Comparison of ENCODE assay signal across 8 mouse cellular contexts in the genomic region with DNA sequence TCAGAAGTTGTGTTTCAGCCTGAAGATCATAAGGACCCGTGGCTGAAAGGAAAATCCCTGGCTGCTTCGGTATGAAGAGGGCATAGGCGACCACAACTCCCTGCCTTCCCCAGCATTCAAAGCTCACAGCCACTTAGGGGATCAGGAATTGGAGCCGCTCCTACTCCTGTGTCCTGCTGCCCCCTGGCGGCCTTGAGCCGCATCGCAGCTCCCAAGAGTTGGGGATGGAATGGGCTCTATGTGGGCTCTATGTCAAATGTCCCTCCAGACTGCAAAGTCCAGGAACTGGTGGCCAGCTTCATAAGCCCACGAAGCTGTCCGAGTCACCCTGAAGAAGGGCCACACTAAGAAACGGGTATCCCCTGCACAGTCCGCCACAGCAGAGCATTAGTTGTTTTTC. TPM values are rescaled to one million over a fixed set of nuclear protein-coding genes. Genes with fewer than 3 reads are reported as not detected.
DNase-seq lines count a peak whose midpoint lies in the region; ATAC-seq and TF ChIP-seq lines count a peak whose summit lies in the region.

No protein-coding gene starts in this region.

- peak; percentile 93 to 94 for DNase-seq in B cell, adult 2 months
- DNase-seq in adrenal gland, postnatal 4 days (ENCODE audit: low spot score in 2 of 2) = peak; percentile 78 to 82
- DNase-seq in embryonic facial prominence, embryonic 14.5 days (ENCODE audit: low spot score) = peak; percentile 65
- DNase-seq in heart, embryonic 10.5 days (ENCODE audit: low spot score) = peak; percentile 89
- peak; percentile 88 for DNase-seq in kidney, postnatal 0 days (ENCODE audit: low spot score)
- peak; percentile 65 for DNase-seq in liver, embryonic 13.5 days
- DNase-seq in natural killer cell, adult 2 months (ENCODE audit: low spot score in 2 of 2) = peak; percentile 76 to 85
- DNase-seq in spleen, postnatal 4 days (ENCODE audit: low spot score in 2 of 2) = peak; percentile 81 to 96

- ATAC-seq in embryonic facial prominence, embryonic 14.5 days (ENCODE audit: low read depth) = peak; percentile 68; the same call in 1 of the 2 replicates
- ATAC-seq in kidney, postnatal 0 days (replicated peaks; ENCODE audit: low FRiP score, low read depth) = peak; percentile 72; the same call in 1 of the 2 replicates
- peak; percentile 61 for ATAC-seq in liver, embryonic 13.5 days (ENCODE audit: low read depth)

- H3K4me1 ChIP-seq in embryonic facial prominence, embryonic 14.5 days (ENCODE audit: control insufficient read depth, insufficient read depth, low read length) = no peaks in the 10 kb centered on the region
- no peaks in the 10 kb centered on the region for H3K4me1 ChIP-seq in heart, embryonic 10.5 days
- H3K4me1 ChIP-seq in kidney, postnatal 0 days (replicated peaks; ENCODE audit: insufficient read depth, low read length) = no peaks in the 10 kb centered on the region
- H3K4me1 ChIP-seq in liver, embryonic 13.5 days (replicated peaks) = no peaks in the 10 kb centered on the region

- H3K27me3 ChIP-seq in embryonic facial prominence, embryonic 14.5 days (replicated peaks; ENCODE audit: control insufficient read depth, insufficient read depth, low read length) = peaks cover 10% of the 10 kb centered on the region
- H3K27me3 ChIP-seq in heart, embryonic 10.5 days (ENCODE audit: insufficient read depth, poor library complexity, severe bottlenecking) = peaks cover 43% of the 10 kb centered on the region
- no peaks in the 10 kb centered on the region; the same call in 1 of the 2 replicates for H3K27me3 ChIP-seq in kidney, postnatal 0 days (ENCODE audit: insufficient read depth, low read length)
- peaks cover 29% of the 10 kb centered on the region for H3K27me3 ChIP-seq in liver, embryonic 13.5 days

- H3K4me3 ChIP-seq in embryonic facial prominence, embryonic 14.5 days (ENCODE audit: low read depth, low read length) = no peak overlapping the region
- no peak overlapping the region for H3K4me3 ChIP-seq in heart, embryonic 10.5 days
- H3K4me3 ChIP-seq in kidney, postnatal 0 days (replicated peaks; ENCODE audit: low read depth, low read length) = no peak overlapping the region
- H3K4me3 ChIP-seq in liver, embryonic 13.5 days (replicated peaks) = no peak overlapping the region

- H3K4me2 ChIP-seq in embryonic facial prominence, embryonic 14.5 days (ENCODE audit: low read depth, low read length) = no peak overlapping the region
- H3K4me2 ChIP-seq in kidney, postnatal 0 days (ENCODE audit: low read length) = no peak overlapping the region
- H3K4me2 ChIP-seq in liver, embryonic 13.5 days = no peak overlapping the region

- H3K27ac ChIP-seq in embryonic facial prominence, embryonic 14.5 days (replicated peaks; ENCODE audit: low read depth, low read length) = no peak overlapping the region
- no peak overlapping the region for H3K27ac ChIP-seq in heart, embryonic 10.5 days
- no peak overlapping the region for H3K27ac ChIP-seq in kidney, postnatal 0 days
- H3K27ac ChIP-seq in liver, embryonic 13.5 days = no peak overlapping the region

- WGBS in embryonic facial prominence, embryonic 14.5 days = 4% methylated on average over 10 of the region's 11 CpGs
- 4% methylated on average over 11 of the region's 11 CpGs for WGBS in heart, embryonic 10.5 days
- WGBS in kidney, postnatal 0 days = 5% methylated on average over 11 of the region's 11 CpGs
- 2% methylated on average over 11 of the region's 11 CpGs for WGBS in liver, embryonic 13.5 days (ENCODE audit: insufficient replicate concordance)

- H3K36me3 ChIP-seq in embryonic facial prominence, embryonic 14.5 days (ENCODE audit: control insufficient read depth, insufficient read depth, low read length) = no peaks in the 10 kb centered on the region
- no peaks in the 10 kb centered on the region for H3K36me3 ChIP-seq in heart, embryonic 10.5 days
- no peaks in the 10 kb centered on the region for H3K36me3 ChIP-seq in kidney, postnatal 0 days (ENCODE audit: insufficient read depth, low read length)
- H3K36me3 ChIP-seq in liver, embryonic 13.5 days = no peaks in the 10 kb centered on the region

- 0 out of 2 replicates have a peak, but pooled peaks cover 5% of the 10 kb centered on the region for H3K9me3 ChIP-seq in embryonic facial prominence, embryonic 14.5 days (ENCODE audit: control insufficient read depth, low read length)
- no peaks in the 10 kb centered on the region for H3K9me3 ChIP-seq in heart, embryonic 10.5 days
- no peaks in the 10 kb centered on the region for H3K9me3 ChIP-seq in kidney, postnatal 0 days (replicated peaks; ENCODE audit: low read length)
- H3K9me3 ChIP-seq in liver, embryonic 13.5 days (replicated peaks) = no peaks in the 10 kb centered on the region

- TF ChIP-seq CTCF in kidney, postnatal 0 days (IDR thresholded peaks at IDR 0.05; ENCODE audit: low read depth) = peak; percentile 94

- no peak overlapping the region for H3K9ac ChIP-seq in embryonic facial prominence, embryonic 14.5 days (ENCODE audit: low read depth, low read length)
- H3K9ac ChIP-seq in kidney, postnatal 0 days (ENCODE audit: low read depth, low read length) = no peak overlapping the region
- H3K9ac ChIP-seq in liver, embryonic 13.5 days = no peak overlapping the region

RNA-seq across cellular contexts. Expression of gene H2-D1, which starts 12.2 kb away (rescaled TPM):
- 10 to 100 TPM; 78.4 to 82.3 TPM for total RNA-seq in adrenal gland, postnatal 4 days (2021)
- 46.9 and 51.7 TPM in 2 replicates for polyA plus RNA-seq in embryonic facial prominence, embryonic 14.5 days (2014; fragmentation: Nextera tagmentation; extraction: Ambion mirVana)
- polyA plus RNA-seq in heart, embryonic 10.5 days (2016; fragmentation: Nextera tagmentation; extraction: Ambion mirVana) = 22.5 and 25.0 TPM in 2 replicates
- polyA plus RNA-seq in kidney, postnatal 0 days (2015; fragmentation: Nextera tagmentation; extraction: Ambion mirVana) = 111 and 125 TPM in 2 replicates
- polyA plus RNA-seq in liver, embryonic 13.5 days (2015; fragmentation: Nextera tagmentation; extraction: Ambion mirVana) = 74.5 and 77.7 TPM in 2 replicates

RNA-seq across cellular contexts. Expression of gene Ddx39b, which starts 33.2 kb away (rescaled TPM):
- total RNA-seq in adrenal gland, postnatal 4 days (2021) = 100 to 1,000 TPM; 364 to 387 TPM
- 347 and 431 TPM in 2 replicates for polyA plus RNA-seq in embryonic facial prominence, embryonic 14.5 days (2014; fragmentation: Nextera tagmentation; extraction: Ambion mirVana)
- 367 and 489 TPM in 2 replicates for polyA plus RNA-seq in heart, embryonic 10.5 days (2016; fragmentation: Nextera tagmentation; extraction: Ambion mirVana)
- 303 and 329 TPM in 2 replicates for polyA plus RNA-seq in kidney, postnatal 0 days (2015; fragmentation: Nextera tagmentation; extraction: Ambion mirVana)
- polyA plus RNA-seq in liver, embryonic 13.5 days (2015; fragmentation: Nextera tagmentation; extraction: Ambion mirVana) = 208 and 220 TPM in 2 replicates

RNA-seq across cellular contexts. Expression of gene Nfkbil1, which starts 39.2 kb away (rescaled TPM):
- 10 to 100 TPM; 25.6 to 26.0 TPM for total RNA-seq in adrenal gland, postnatal 4 days (2021)
- 3.3 and 4.8 TPM in 2 replicates for polyA plus RNA-seq in embryonic facial prominence, embryonic 14.5 days (2014; fragmentation: Nextera tagmentation; extraction: Ambion mirVana)
- polyA plus RNA-seq in heart, embryonic 10.5 days (2016; fragmentation: Nextera tagmentation; extraction: Ambion mirVana) = 8.4 and 10.4 TPM in 2 replicates
- polyA plus RNA-seq in kidney, postnatal 0 days (2015; fragmentation: Nextera tagmentation; extraction: Ambion mirVana) = 11.7 and 14.5 TPM in 2 replicates
- 3.9 and 4.4 TPM in 2 replicates for polyA plus RNA-seq in liver, embryonic 13.5 days (2015; fragmentation: Nextera tagmentation; extraction: Ambion mirVana)

RNA-seq across cellular contexts. Expression of gene Atp6v1g2, which starts 41.3 kb away (rescaled TPM):
- total RNA-seq in adrenal gland, postnatal 4 days (2021) = 10 to 100 TPM; 11.4 to 12.4 TPM
- polyA plus RNA-seq in embryonic facial prominence, embryonic 14.5 days (2014; fragmentation: Nextera tagmentation; extraction: Ambion mirVana) = 5.1 and 5.2 TPM in 2 replicates
- 6.5 and 10.1 TPM in 2 replicates for polyA plus RNA-seq in heart, embryonic 10.5 days (2016; fragmentation: Nextera tagmentation; extraction: Ambion mirVana)
- polyA plus RNA-seq in kidney, postnatal 0 days (2015; fragmentation: Nextera tagmentation; extraction: Ambion mirVana) = 6.6 and 6.7 TPM in 2 replicates
- polyA plus RNA-seq in liver, embryonic 13.5 days (2015; fragmentation: Nextera tagmentation; extraction: Ambion mirVana) = 0.76 and 1.3 TPM in 2 replicates

RNA-seq across cellular contexts. Expression of gene H2-Q1, which starts 45.4 kb away (rescaled TPM):
- total RNA-seq in adrenal gland, postnatal 4 days (2021) = 1 to 10 TPM; 1.2 to 1.6 TPM
- polyA plus RNA-seq in embryonic facial prominence, embryonic 14.5 days (2014; fragmentation: Nextera tagmentation; extraction: Ambion mirVana) = 0.25 TPM in 1 of 2 replicates, not detected in the other
- polyA plus RNA-seq in heart, embryonic 10.5 days (2016; fragmentation: Nextera tagmentation; extraction: Ambion mirVana) = 0.80 and 1.2 TPM in 2 replicates
- polyA plus RNA-seq in kidney, postnatal 0 days (2015; fragmentation: Nextera tagmentation; extraction: Ambion mirVana) = not detected in 2 replicates
- polyA plus RNA-seq in liver, embryonic 13.5 days (2015; fragmentation: Nextera tagmentation; extraction: Ambion mirVana) = 1.0 and 1.4 TPM in 2 replicates
